Mouse (Mus musculus): ENCODE data around the gene Nr1h3. TPM values are rescaled to one million over a fixed set of nuclear protein-coding genes. Genes with fewer than 3 reads are reported as not detected.

The Nr1h3 gene
- polyA plus RNA-seq, 1 experiment from 2014 or later = 27.0 TPM

GRCm38 (mm10) chr2:91180706-91181105, 21.9 kb downstream of the Nr1h3 start:
- 66% methylated on average over 5 of the region's 5 CpGs for WGBS
- Histone ChIP-seq H3K9me3 (ENCODE audit: control insufficient read depth, low read length) (no peaks in the 10 kb centered on the region), H3K27me3 (ENCODE audit: control insufficient read depth, insufficient read depth, low read depth, low read length) (no peaks in the 10 kb centered on the region), H3K9ac (ENCODE audit: low read length) (no peak overlapping the region), H3K4me2 (ENCODE audit: low read depth, low read length) (no peak overlapping the region), H3K36me3 (ENCODE audit: control insufficient read depth, insufficient read depth, low read length) (no peaks in the 10 kb centered on the region; the same call in 1 of the 2 replicates), H3K4me1 (replicated peaks; ENCODE audit: control insufficient read depth, insufficient read depth, low read length) (peaks cover 9% of the 10 kb centered on the region), H3K27ac (ENCODE audit: low read length) (no peak overlapping the region), H3K4me3 (ENCODE audit: low read length) (no peak overlapping the region)
- ATAC-seq (ENCODE audit: low read depth) = no peak

DNA sequence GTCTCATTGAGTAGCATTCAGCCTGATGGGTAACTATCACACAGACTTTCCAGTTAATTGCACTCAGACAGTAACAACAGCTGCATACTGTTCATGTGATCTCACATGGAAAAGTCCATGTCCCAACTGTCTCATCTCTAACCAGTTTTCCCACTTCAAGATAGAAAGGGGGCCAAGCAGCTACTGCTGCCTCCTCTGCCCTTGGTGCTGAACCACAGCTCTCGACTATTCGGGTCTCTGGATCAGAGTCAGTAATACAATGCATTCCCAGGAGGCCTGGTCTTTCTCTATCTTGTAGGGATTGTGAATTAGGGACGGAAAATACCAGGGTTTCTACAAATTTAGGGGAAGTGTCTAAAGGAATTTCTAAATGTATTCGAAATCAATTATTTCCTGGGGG, 22.8 kb downstream of the Nr1h3 start:
- H3K4me1 ChIP-seq (replicated peaks; ENCODE audit: control insufficient read depth, insufficient read depth, low read length) = peaks cover 9% of the 10 kb centered on the region
- no peaks in the 10 kb centered on the region for H3K27me3 ChIP-seq (ENCODE audit: control insufficient read depth, insufficient read depth, low read depth, low read length)
- no peak for ATAC-seq (ENCODE audit: low read depth)
- no peak overlapping the region for H3K9ac ChIP-seq (ENCODE audit: low read length)
- no peak overlapping the region for H3K4me3 ChIP-seq (ENCODE audit: low read length)
- H3K9me3 ChIP-seq (ENCODE audit: control insufficient read depth, low read length) = no peaks in the 10 kb centered on the region
- WGBS = 37% methylated on average over 4 of the region's 4 CpGs
- no peak overlapping the region for H3K27ac ChIP-seq (ENCODE audit: low read length)
- H3K4me2 ChIP-seq (ENCODE audit: low read depth, low read length) = no peak overlapping the region
- H3K36me3 ChIP-seq (ENCODE audit: control insufficient read depth, insufficient read depth, low read length) = no peaks in the 10 kb centered on the region

DNA sequence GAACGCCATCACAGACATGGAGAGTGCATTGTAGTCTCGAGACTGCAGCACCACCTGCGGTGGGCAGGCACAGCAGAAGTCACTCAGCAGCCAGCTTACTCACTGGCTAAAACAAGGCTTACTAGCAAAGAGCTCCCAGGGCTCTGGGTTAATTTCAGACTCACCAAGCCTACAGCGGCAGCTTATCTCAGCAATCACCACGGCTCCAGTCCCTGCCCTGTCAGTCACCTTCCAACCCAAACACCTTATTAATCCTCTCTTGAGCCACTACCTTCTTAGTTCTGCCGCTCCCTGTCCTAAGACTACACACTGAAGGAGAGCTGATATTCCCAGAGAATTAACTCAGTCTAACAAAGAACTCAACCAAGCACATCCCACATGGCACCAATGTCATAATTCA, 26.4 kb downstream of the Nr1h3 start:
- no peaks in the 10 kb centered on the region for H3K27me3 ChIP-seq (ENCODE audit: control insufficient read depth, insufficient read depth, low read depth, low read length)
- ATAC-seq (ENCODE audit: low read depth) = no peak
- H3K4me2 ChIP-seq (ENCODE audit: low read depth, low read length) = no peak overlapping the region
- H3K9me3 ChIP-seq (ENCODE audit: control insufficient read depth, low read length) = no peaks in the 10 kb centered on the region
- 52% methylated on average over 6 of the region's 6 CpGs for WGBS
- H3K4me3 ChIP-seq (ENCODE audit: low read length) = no peak overlapping the region
- no peaks in the 10 kb centered on the region for H3K4me1 ChIP-seq (replicated peaks; ENCODE audit: control insufficient read depth, insufficient read depth, low read length)
- no peak overlapping the region for H3K9ac ChIP-seq (ENCODE audit: low read length)
- peaks cover 10% of the 10 kb centered on the region for H3K36me3 ChIP-seq (ENCODE audit: control insufficient read depth, insufficient read depth, low read length)
- no peak overlapping the region for H3K27ac ChIP-seq (ENCODE audit: low read length)

DNA sequence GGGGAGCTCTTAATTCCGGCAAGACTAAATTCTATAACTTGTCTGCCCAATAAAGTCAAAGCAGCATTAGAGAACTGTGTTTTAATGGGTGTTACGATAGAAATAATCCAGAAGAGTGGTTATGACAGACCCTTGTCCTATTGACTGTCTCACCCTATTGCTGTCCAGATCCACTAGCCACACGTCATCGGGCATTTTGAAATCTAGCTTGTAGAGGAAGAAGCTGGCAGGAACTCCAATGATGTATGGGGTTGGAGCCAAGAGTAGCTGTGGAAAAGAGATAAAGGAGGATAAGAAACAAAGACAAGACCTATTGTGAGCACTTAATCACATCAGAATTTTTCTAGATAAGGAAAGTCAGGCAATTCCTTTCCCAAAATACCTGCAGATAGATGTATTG, 27.1 kb downstream of the Nr1h3 start:
- H3K4me3 ChIP-seq (ENCODE audit: low read length) = no peak overlapping the region
- 0 out of 2 replicates have a peak, but pooled peaks cover 1% of the 10 kb centered on the region for H3K4me1 ChIP-seq (replicated peaks; ENCODE audit: control insufficient read depth, insufficient read depth, low read length)
- no peak for ATAC-seq (ENCODE audit: low read depth)
- no peaks in the 10 kb centered on the region for H3K27me3 ChIP-seq (ENCODE audit: control insufficient read depth, insufficient read depth, low read depth, low read length)
- no peak overlapping the region for H3K27ac ChIP-seq (ENCODE audit: low read length)
- no peak overlapping the region for H3K4me2 ChIP-seq (ENCODE audit: low read depth, low read length)
- no peak overlapping the region for H3K9ac ChIP-seq (ENCODE audit: low read length)
- 77% methylated on average over 4 of the region's 4 CpGs for WGBS
- no peaks in the 10 kb centered on the region for H3K9me3 ChIP-seq (ENCODE audit: control insufficient read depth, low read length)
- peaks cover 11% of the 10 kb centered on the region for H3K36me3 ChIP-seq (ENCODE audit: control insufficient read depth, insufficient read depth, low read length)

DNA sequence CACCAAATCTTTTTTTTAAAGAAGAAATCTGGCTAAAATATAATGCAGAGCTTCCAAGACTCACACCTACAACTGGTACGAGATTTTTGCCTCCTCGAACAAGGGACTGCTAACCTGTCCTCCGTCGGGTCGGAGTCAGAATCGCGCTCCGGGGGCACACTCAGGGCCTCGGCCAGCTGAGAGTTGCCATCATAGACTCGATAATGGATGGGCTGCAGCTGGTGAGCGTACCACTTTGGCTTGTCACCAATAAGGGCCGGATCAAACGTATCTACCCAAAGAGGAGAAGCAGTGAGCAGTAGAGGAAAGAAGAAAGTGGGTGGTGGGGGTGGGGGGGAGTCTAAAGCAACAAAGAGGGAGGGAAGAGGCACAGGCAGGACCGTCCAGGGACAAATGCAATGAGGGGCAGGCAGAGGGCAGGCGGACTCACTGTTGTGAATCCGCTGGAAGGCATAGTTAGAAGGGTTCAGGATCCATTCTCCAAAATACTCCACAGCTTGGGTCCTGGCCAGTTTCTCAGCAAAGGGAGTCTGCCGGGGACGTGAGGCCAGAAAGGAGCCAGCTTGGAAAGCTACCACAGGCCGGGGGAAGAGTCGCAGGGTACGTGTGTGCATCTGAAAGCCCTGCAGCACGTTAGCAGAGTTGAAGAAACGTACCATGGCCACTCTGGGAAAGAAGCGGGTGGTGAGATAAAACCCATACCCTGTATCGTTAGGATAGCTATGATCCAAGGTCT, 32.9 kb downstream of the Nr1h3 start:
- ATAC-seq (ENCODE audit: low read depth) = peak; percentile 84
- H3K4me1 ChIP-seq (replicated peaks; ENCODE audit: control insufficient read depth, insufficient read depth, low read length) = 0 out of 2 replicates have a peak, but pooled peaks cover 2% of the 10 kb centered on the region
- no peak overlapping the region for H3K4me3 ChIP-seq (ENCODE audit: low read length)
- peak overlapping the region; percentile 33 for H3K27ac ChIP-seq (ENCODE audit: low read length)
- no peak overlapping the region for H3K4me2 ChIP-seq (ENCODE audit: low read depth, low read length)
- 51% methylated on average over 25 of the region's 25 CpGs for WGBS
- no peaks in the 10 kb centered on the region for H3K27me3 ChIP-seq (ENCODE audit: control insufficient read depth, insufficient read depth, low read depth, low read length)
- peaks cover 21% of the 10 kb centered on the region for H3K36me3 ChIP-seq (ENCODE audit: control insufficient read depth, insufficient read depth, low read length)
- H3K9ac ChIP-seq (ENCODE audit: low read length) = no peak overlapping the region
- H3K9me3 ChIP-seq (ENCODE audit: control insufficient read depth, low read length) = no peaks in the 10 kb centered on the region

DNA sequence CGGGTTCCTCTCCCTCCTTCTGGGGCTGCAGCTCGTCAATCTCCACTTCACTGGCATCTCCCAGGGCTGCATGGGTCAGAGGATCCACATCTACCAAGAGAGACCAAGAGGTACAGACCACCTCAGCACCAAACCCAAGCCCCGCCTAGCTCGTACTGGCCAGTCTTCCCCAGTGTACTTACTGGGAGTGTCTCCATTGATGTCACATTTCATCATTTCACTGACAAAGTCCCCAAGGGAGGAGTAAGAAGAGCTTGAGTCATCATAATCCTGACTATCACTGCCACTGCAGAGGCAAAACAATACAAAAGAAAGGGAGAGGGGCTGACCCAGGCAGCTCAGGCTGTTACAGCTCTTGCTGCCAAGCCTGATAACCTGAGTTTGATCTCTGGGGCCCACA, 35.0 kb downstream of the Nr1h3 start:
- Histone ChIP-seq H3K4me2 (ENCODE audit: low read depth, low read length) (no peak overlapping the region), H3K4me1 (replicated peaks; ENCODE audit: control insufficient read depth, insufficient read depth, low read length) (0 out of 2 replicates have a peak, but pooled peaks cover 2% of the 10 kb centered on the region), H3K9me3 (ENCODE audit: control insufficient read depth, low read length) (no peaks in the 10 kb centered on the region), H3K4me3 (ENCODE audit: low read length) (no peak overlapping the region), H3K27ac (ENCODE audit: low read length) (no peak overlapping the region), H3K27me3 (ENCODE audit: control insufficient read depth, insufficient read depth, low read depth, low read length) (no peaks in the 10 kb centered on the region), H3K9ac (ENCODE audit: low read length) (no peak overlapping the region), H3K36me3 (ENCODE audit: control insufficient read depth, insufficient read depth, low read length) (peaks cover 14% of the 10 kb centered on the region)
- 69% methylated on average over 4 of the region's 4 CpGs for WGBS
- ATAC-seq (ENCODE audit: low read depth) = no peak

GRCm38 (mm10) chr2:91164991-91165390, 37.6 kb downstream of the Nr1h3 start:
- no peak overlapping the region for H3K9ac ChIP-seq (ENCODE audit: low read length)
- no peak overlapping the region for H3K27ac ChIP-seq (ENCODE audit: low read length)
- peaks cover 7% of the 10 kb centered on the region; the same call in 1 of the 2 replicates for H3K4me1 ChIP-seq (replicated peaks; ENCODE audit: control insufficient read depth, insufficient read depth, low read length)
- no peak overlapping the region for H3K4me3 ChIP-seq (ENCODE audit: low read length)
- no peaks in the 10 kb centered on the region for H3K27me3 ChIP-seq (ENCODE audit: control insufficient read depth, insufficient read depth, low read depth, low read length)
- no peak overlapping the region for H3K4me2 ChIP-seq (ENCODE audit: low read depth, low read length)
- WGBS = 77% methylated on average over 6 of the region's 6 CpGs
- H3K9me3 ChIP-seq (ENCODE audit: control insufficient read depth, low read length) = no peaks in the 10 kb centered on the region
- peaks cover 8% of the 10 kb centered on the region for H3K36me3 ChIP-seq (ENCODE audit: control insufficient read depth, insufficient read depth, low read length)
- ATAC-seq (ENCODE audit: low read depth) = no peak

DNA sequence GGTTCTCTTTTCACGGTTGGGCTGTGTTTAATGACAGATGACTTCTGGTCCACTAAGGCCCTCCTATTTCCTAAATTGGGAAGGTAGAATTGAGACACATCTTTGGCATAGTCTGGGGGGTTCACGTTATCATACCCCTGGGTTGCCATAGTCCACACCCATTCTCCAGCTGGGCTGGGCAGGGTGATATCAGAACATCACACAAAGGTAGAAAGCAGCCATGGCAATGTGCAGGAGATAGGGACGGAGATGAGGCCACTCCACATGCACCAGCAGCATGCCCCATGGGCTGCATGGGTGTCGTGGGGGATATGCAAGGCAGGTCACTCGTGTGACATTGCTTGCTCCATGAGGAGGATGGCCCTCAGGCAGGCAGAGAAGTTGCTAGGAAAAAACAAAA, 39.1 kb downstream of the Nr1h3 start:
- H3K36me3 ChIP-seq (ENCODE audit: control insufficient read depth, insufficient read depth, low read length) = peaks cover 8% of the 10 kb centered on the region

GRCm38 (mm10) chr2:91162952-91163351, 39.7 kb downstream of the Nr1h3 start:
- WGBS = 79% methylated on average over 4 of the region's 4 CpGs

More for the DNA sequence above, 39.1 kb downstream of the Nr1h3 start:
- no peak overlapping the region for H3K27ac ChIP-seq (ENCODE audit: low read length)
- no peak overlapping the region for H3K4me3 ChIP-seq (ENCODE audit: low read length)
- H3K9me3 ChIP-seq (ENCODE audit: control insufficient read depth, low read length) = no peaks in the 10 kb centered on the region
- H3K9ac ChIP-seq (ENCODE audit: low read length) = no peak overlapping the region
- no peaks in the 10 kb centered on the region for H3K27me3 ChIP-seq (ENCODE audit: control insufficient read depth, insufficient read depth, low read depth, low read length)
- 85% methylated on average over 5 of the region's 5 CpGs for WGBS
- peaks cover 9% of the 10 kb centered on the region; the same call in 1 of the 2 replicates for H3K4me1 ChIP-seq (replicated peaks; ENCODE audit: control insufficient read depth, insufficient read depth, low read length)
- ATAC-seq (ENCODE audit: low read depth) = no peak
- H3K4me2 ChIP-seq (ENCODE audit: low read depth, low read length) = no peak overlapping the region

More at GRCm38 (mm10) chr2:91162952-91163351, 39.7 kb downstream of the Nr1h3 start:
- H3K9me3 ChIP-seq (ENCODE audit: control insufficient read depth, low read length) = no peaks in the 10 kb centered on the region
- no peak overlapping the region for H3K27ac ChIP-seq (ENCODE audit: low read length)
- H3K27me3 ChIP-seq (ENCODE audit: control insufficient read depth, insufficient read depth, low read depth, low read length) = no peaks in the 10 kb centered on the region
- peaks cover 9% of the 10 kb centered on the region; the same call in 1 of the 2 replicates for H3K4me1 ChIP-seq (replicated peaks; ENCODE audit: control insufficient read depth, insufficient read depth, low read length)
- H3K36me3 ChIP-seq (ENCODE audit: control insufficient read depth, insufficient read depth, low read length) = peaks cover 8% of the 10 kb centered on the region
- no peak overlapping the region for H3K4me2 ChIP-seq (ENCODE audit: low read depth, low read length)
- no peak for ATAC-seq (ENCODE audit: low read depth)
- no peak overlapping the region for H3K4me3 ChIP-seq (ENCODE audit: low read length)
- no peak overlapping the region for H3K9ac ChIP-seq (ENCODE audit: low read length)
